Mouse (Mus musculus): ENCODE results near the gene Dab1.

DNA sequence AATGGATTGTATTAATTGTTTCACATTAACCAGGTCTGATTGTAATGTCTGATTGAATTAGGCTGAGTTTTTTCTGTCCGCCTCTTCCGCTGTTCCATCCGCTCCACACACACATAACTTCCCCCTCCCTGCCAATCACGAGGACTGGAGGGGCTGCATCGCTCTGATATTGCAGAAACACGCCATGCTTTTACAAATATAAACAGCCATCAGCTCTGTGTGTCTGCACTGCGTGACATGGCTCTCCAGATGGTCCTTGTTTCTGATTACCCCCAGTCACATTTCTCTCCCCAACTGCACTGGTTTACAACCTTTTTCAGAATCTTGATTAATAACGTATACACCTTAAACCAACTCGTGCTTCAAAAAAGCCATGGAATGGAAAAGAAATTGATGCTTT lies 831.5 kb downstream of the Dab1 start:
- TF ChIP-seq POLR2A (IDR thresholded peaks at IDR 0.05; ENCODE audit: control insufficient read depth, low read depth, low read length) (no peak), CTCF (IDR thresholded peaks at IDR 0.05; ENCODE audit: control insufficient read depth, insufficient read depth, insufficient replicate concordance, low read depth, low read length) (no peak)
